Mouse (Mus musculus) limb, embryonic 13.5 days (tissue): ENCODE data around the gene Rps3. TPM values are rescaled to one million over a fixed set of nuclear protein-coding genes. Genes with fewer than 3 reads are reported as not detected.

ENCODE experiments used
- ATAC-seq: fragments of 200-750 bp; cut with Nextera tagmentation; 2 replicates; pipeline ENCODE4 v1.8.0; 2017; ENCODE audit warnings: low read depth, moderate number of reproducible peaks, moderate TSS enrichment; ENCODE audit not compliant: low FRiP score
- H3K27ac ChIP-seq: fragments of 300-500 bp; sonication (generic); 2 replicates; pipeline ENCODE4 v1.5.1; 2015; ENCODE audit warnings: inconsistent platforms, mild to moderate bottlenecking, moderate library complexity
- H3K27me3 ChIP-seq: fragments of 300-500 bp; sonication (generic); 2 replicates; pipeline ENCODE4 v1.6.1; 2015; ENCODE audit warnings: mild to moderate bottlenecking, inconsistent platforms
- H3K36me3 ChIP-seq: fragments of 300-500 bp; sonication (generic); 2 replicates; pipeline ENCODE4 v1.6.1; 2015; ENCODE audit warnings: inconsistent platforms, mild to moderate bottlenecking, moderate library complexity
- H3K4me1 ChIP-seq: fragments of 300-500 bp; sonication (generic); 2 replicates; pipeline ENCODE4 v1.6.1; 2015; ENCODE audit warnings: inconsistent platforms
- H3K4me2 ChIP-seq: fragments of 300-500 bp; sonication (generic); replicated peaks from 2 replicates; pipeline ENCODE4 v1.6.1; 2015; ENCODE audit warnings: inconsistent platforms, mild to moderate bottlenecking, moderate library complexity
- H3K4me3 ChIP-seq: fragments of 300-500 bp; sonication (generic); 2 replicates; pipeline ENCODE4 v1.5.1; 2015; ENCODE audit warnings: moderate library complexity, mild to moderate bottlenecking, inconsistent platforms
- H3K9ac ChIP-seq: fragments of 300-500 bp; sonication (generic); 2 replicates; pipeline ENCODE4 v1.6.1; 2015; ENCODE audit warnings: mild to moderate bottlenecking, inconsistent platforms
- H3K9me3 ChIP-seq: fragments of 300-500 bp; sonication (generic); 2 replicates; pipeline ENCODE4 v1.6.1; 2016; ENCODE audit warnings: inconsistent platforms
- WGBS: fragments of 180-500 bp; shearing (Covaris S2); methylation state at CpG from one replicate; pipeline ENCODE4 v1.1.7; 2015; 5-methylcytosine and 5-hydroxymethylcytosine counted together
- polyA plus RNA-seq: library from polyadenylated mRNA; unstranded; fragments of >200 nt; fragmentation: Nextera tagmentation; extraction: Ambion mirVana; gene quantifications from 2 replicates; pipeline ENCODE4 v1.2.1, GENCODE M21; 2015

The Rps3 gene
- polyA plus RNA-seq, 1 experiment from 2014 or later, result 767 TPM

DNA sequence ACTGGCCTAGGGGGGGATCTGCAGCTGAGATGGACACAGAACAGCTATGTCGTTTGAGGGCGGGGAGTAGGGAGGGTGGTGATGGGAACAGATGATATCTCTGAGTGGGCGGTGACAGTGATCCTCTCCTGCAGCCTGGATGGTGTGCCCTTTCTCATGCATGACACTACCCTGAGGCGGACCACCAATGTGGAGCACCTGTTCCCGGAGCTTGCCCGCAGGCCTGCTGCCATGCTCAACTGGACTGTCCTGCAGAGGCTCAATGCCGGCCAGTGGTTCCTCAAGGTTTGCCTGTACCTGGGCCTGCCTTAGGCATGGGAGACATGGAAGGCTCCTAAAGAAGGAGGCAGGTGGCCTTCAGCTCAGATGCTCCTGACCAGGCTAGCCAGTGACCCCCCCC, 30.7 kb downstream of the Rps3 start:
- no peak overlapping the region for H3K4me3 ChIP-seq
- H3K27ac ChIP-seq, result no peak overlapping the region
- no peaks in the 10 kb centered on the region; the same call in 1 of the 2 replicates for H3K36me3 ChIP-seq
- H3K4me1 ChIP-seq, result no peaks in the 10 kb centered on the region
- no peak for ATAC-seq
- H3K9ac ChIP-seq, result no peak overlapping the region
- no peaks in the 10 kb centered on the region for H3K9me3 ChIP-seq
- H3K27me3 ChIP-seq, result no peaks in the 10 kb centered on the region
- WGBS, result 78% methylated on average over 7 of the region's 7 CpGs
- no peak overlapping the region for H3K4me2 ChIP-seq

DNA sequence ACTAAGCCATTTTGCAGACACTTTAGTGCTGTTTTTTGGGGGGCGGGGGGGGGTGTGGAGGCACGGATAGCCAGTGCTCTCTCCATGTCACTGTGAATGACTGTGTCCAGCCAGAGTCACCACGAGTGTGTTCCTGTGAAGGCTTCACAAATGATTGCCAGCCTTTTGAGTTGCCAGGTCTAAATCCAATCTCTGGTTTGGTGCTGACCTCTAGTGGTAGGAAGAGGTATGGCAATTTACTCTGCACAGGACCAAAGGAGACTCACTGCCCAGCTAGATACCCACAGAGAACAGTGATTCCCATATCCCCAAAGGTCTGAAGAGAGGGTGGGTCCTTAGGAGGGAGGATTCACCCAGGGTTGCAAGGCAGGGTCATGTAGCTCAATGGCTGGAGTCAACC, 32.8 kb downstream of the Rps3 start:
- peak; percentile 30; the same call in 1 of the 2 replicates for ATAC-seq
- no peak overlapping the region for H3K9ac ChIP-seq
- no peak overlapping the region for H3K4me2 ChIP-seq
- H3K4me3 ChIP-seq, result no peak overlapping the region
- WGBS, result 2% methylated on average over 3 of the region's 3 CpGs
- peaks cover 2% of the 10 kb centered on the region; the same call in 1 of the 2 replicates for H3K4me1 ChIP-seq
- H3K27ac ChIP-seq, result no peak overlapping the region
- H3K9me3 ChIP-seq, result no peaks in the 10 kb centered on the region
- H3K27me3 ChIP-seq, result no peaks in the 10 kb centered on the region
- H3K36me3 ChIP-seq, result no peaks in the 10 kb centered on the region

DNA sequence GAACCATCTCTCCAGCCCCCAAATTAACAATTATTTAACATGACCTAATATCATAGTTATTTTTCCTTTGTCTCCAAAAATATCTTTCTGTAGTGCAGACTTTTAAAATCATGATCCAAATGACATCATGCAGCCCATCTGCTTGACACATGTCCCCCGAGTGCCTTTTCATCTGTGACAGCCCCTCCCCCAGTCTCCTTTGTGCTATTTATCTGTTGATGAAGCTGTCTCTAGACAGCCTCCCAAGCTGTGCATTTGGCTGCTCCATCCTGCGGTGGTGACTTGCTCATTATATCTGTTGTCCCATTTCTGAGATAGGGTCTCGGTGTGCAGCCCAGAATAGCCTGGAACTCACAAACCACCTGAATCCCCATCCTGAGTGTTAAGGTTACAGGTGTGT, 33.8 kb downstream of the Rps3 start:
- H3K4me2 ChIP-seq, result no peak overlapping the region
- H3K4me1 ChIP-seq, result peaks cover 5% of the 10 kb centered on the region; the same call in 1 of the 2 replicates
- WGBS, result 62% methylated on average over 3 of the region's 3 CpGs
- H3K36me3 ChIP-seq, result no peaks in the 10 kb centered on the region
- no peak overlapping the region for H3K4me3 ChIP-seq
- ATAC-seq, result no peak
- H3K27me3 ChIP-seq, result no peaks in the 10 kb centered on the region
- H3K27ac ChIP-seq, result no peak overlapping the region
- H3K9me3 ChIP-seq, result no peaks in the 10 kb centered on the region
- H3K9ac ChIP-seq, result no peak overlapping the region

DNA sequence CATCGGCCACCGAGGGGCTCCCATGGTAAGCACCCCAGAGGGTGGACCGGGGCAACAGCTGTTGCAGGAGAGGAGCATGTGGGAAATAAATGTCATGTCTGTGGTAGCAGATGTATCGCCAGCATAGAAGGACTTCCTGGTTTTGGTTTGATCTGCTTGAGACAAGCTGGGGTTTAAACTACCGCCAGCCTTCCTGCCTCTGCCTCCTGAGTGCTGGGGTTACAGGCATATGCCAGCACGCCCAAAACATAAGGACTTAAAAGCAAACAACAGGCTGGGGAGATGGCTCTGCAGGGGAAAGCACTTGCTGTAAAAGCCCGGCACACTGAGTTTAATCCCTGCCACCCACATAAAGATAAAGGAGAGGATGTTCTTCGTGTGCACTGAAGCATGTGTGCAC, 34.5 kb downstream of the Rps3 start:
- H3K9ac ChIP-seq, result no peak overlapping the region
- no peaks in the 10 kb centered on the region for H3K36me3 ChIP-seq
- 69% methylated on average over 8 of the region's 8 CpGs for WGBS
- H3K4me2 ChIP-seq, result no peak overlapping the region
- H3K4me1 ChIP-seq, result peaks cover 5% of the 10 kb centered on the region; the same call in 1 of the 2 replicates
- H3K4me3 ChIP-seq, result no peak overlapping the region
- no peak overlapping the region for H3K27ac ChIP-seq
- H3K9me3 ChIP-seq, result no peaks in the 10 kb centered on the region
- ATAC-seq, result no peak
- no peaks in the 10 kb centered on the region for H3K27me3 ChIP-seq

DNA sequence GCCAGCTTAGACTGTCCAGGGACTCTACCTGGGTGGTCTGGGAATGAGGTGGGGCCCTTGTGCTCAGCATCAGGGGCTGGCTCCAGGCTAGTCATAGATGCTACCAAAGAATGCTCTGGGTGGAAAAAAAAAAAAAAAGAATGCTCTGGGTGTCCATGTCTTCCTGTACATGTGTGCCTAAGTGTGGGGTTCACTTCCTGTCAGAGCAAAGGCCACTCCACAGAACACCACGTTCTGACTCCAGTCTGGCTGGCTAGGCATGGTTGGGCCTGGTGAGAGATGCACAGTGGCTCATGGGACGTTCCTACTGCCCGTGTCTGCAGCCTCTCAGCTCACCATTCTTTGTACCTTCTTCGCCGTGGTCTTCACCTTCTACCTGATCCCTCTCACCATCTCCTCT, 34.9 kb downstream of the Rps3 start:
- H3K4me1 ChIP-seq, result peaks cover 10% of the 10 kb centered on the region; the same call in 1 of the 2 replicates
- no peaks in the 10 kb centered on the region for H3K27me3 ChIP-seq
- no peak overlapping the region for H3K9ac ChIP-seq
- H3K4me2 ChIP-seq, result no peak overlapping the region
- no peak for ATAC-seq
- WGBS, result 78% methylated on average over 5 of the region's 5 CpGs
- no peaks in the 10 kb centered on the region for H3K36me3 ChIP-seq
- H3K27ac ChIP-seq, result no peak overlapping the region
- H3K4me3 ChIP-seq, result no peak overlapping the region
- H3K9me3 ChIP-seq, result no peaks in the 10 kb centered on the region

DNA sequence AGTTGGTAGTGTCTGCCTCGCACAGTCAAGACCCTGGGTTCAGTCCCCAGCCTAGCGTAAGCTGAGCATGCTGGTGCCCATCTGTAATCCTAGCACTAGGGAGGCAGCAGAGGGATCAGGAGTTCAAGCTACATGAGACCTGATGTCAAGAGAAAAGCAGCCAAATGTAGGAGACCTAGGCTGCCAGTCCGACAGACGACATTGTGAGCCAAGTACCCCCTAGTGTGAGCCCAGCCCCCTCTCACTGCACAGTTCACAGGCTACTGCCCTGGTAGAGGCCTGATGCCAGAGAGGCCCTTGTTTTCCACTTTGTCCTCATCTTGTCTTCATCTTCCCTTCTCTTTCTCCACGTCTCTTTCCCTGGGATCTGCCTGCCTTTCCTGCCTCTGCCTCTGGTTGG, 36.2 kb downstream of the Rps3 start:
- WGBS, result 58% methylated on average over 5 of the region's 5 CpGs
- Histone ChIP-seq H3K36me3 (no peaks in the 10 kb centered on the region), H3K4me3 (no peak overlapping the region), H3K27ac (no peak overlapping the region), H3K27me3 (no peaks in the 10 kb centered on the region), H3K9ac (peak overlapping the region; percentile 43; the same call in 1 of the 2 replicates), H3K4me1 (peaks cover 23% of the 10 kb centered on the region), H3K4me2 (no peak overlapping the region), H3K9me3 (no peaks in the 10 kb centered on the region)
- no peak for ATAC-seq

DNA sequence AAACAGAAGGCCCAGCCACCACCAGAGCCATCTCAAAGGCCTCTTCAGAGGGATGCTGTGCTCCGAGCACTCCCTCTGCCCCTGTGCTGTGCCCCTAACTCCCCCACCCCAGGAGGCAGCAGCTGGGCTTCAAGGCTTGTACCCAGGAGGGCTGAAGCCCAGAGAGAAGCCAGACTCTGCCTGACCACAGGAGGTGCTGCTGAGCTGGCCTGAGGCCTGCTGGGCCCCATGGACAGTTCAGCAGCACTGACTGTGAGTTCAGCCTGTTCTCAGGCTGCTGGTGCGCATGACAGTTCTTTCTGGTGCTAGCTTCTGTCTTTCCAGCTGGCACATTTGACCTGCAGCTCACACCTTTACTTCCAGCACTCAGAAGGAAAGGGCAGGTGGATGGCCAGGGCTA, 37.7 kb downstream of the Rps3 start:
- H3K36me3 ChIP-seq, result no peaks in the 10 kb centered on the region
- 72% methylated on average over 2 of the region's 2 CpGs for WGBS
- no peak for ATAC-seq
- H3K4me3 ChIP-seq, result no peak overlapping the region
- H3K4me1 ChIP-seq, result peaks cover 37% of the 10 kb centered on the region
- H3K4me2 ChIP-seq, result no peak overlapping the region
- no peak overlapping the region for H3K9ac ChIP-seq
- no peaks in the 10 kb centered on the region for H3K9me3 ChIP-seq
- no peak overlapping the region for H3K27ac ChIP-seq
- H3K27me3 ChIP-seq, result no peaks in the 10 kb centered on the region

DNA sequence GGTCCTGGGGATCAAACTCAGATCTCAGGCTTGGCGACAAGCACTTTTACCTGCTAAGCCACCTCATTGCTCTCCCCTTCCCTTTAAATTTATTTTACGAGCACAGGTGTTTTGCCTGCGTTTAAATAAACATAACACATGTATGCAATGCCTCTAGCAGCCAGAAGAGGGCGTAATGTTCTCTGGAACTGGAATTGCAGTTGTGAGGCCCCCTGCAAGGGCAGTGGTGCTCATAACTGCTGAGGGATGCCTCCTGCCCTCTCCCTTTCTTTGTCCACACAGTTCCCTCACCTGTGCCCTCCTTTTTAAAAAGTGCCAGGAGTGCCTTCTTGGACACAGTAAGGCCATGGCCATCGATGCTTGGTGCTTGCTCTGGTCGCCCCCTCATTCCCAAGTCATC, 39.5 kb downstream of the Rps3 start:
- no peak overlapping the region for H3K4me2 ChIP-seq
- ATAC-seq, result no peak
- peaks cover 41% of the 10 kb centered on the region for H3K4me1 ChIP-seq
- 50% methylated on average over 6 of the region's 6 CpGs for WGBS
- H3K27me3 ChIP-seq, result no peaks in the 10 kb centered on the region
- no peak overlapping the region for H3K4me3 ChIP-seq
- no peak overlapping the region for H3K27ac ChIP-seq
- no peaks in the 10 kb centered on the region for H3K36me3 ChIP-seq
- H3K9me3 ChIP-seq, result no peaks in the 10 kb centered on the region
- H3K9ac ChIP-seq, result no peak overlapping the region

DNA sequence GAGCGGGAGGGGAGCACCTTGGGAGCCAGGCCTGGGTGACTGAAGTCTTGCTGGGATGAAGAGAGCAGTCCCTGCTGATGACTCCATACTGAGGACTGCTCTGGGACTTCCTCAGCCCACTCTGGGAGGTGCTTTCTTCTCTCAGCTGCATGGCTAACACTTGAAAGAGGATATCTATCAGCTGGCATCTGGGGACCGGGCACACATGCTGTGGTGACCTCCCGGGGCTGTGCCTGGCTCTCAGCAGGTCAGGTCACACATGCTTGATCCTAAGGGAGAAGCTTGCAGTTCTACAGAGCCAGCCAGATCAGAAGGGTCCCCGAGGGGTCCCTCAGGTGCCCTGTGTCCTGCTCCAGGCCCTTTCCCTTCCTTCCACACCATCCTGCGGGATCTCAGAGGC, 40.4 kb downstream of the Rps3 start:
- 58% methylated on average over 5 of the region's 5 CpGs for WGBS
- H3K9ac ChIP-seq, result peak overlapping the region; percentile 48
- H3K36me3 ChIP-seq, result peaks cover 3% of the 10 kb centered on the region; the same call in 1 of the 2 replicates
- no peak overlapping the region for H3K4me3 ChIP-seq
- no peak overlapping the region for H3K4me2 ChIP-seq
- no peak for ATAC-seq
- peaks cover 41% of the 10 kb centered on the region for H3K4me1 ChIP-seq
- no peaks in the 10 kb centered on the region for H3K27me3 ChIP-seq
- H3K27ac ChIP-seq, result no peak overlapping the region; the same call in 1 of the 2 replicates
- H3K9me3 ChIP-seq, result no peaks in the 10 kb centered on the region

DNA sequence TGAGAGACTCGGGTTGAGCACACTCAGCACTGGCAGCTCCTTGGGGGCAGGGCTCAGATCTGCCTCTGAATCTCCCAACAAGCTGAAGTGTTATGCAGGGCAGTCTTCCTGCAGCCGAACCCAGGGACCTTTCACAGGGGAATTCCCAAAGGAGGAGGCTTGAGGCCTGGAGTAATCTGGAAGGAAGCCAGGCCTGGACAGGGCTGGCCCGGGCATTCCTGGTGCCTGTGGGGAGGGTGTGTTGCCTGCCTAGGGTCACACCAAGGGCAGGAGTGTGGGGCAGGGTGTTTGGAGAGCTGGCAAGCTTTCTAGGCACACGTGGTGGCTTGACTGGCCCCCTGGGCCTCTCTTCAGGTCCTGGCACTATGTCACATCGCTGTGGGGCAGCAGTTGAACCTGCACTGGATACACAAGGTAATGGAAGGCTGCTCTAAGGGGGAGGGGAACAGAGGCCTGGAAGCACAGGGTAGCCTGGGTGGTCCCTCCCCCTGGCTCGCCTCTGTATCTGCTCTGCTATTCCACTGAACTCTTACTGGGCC, 41.9 kb downstream of the Rps3 start:
- Histone ChIP-seq H3K27ac (peak overlapping the region; percentile 63; the same call in 1 of the 2 replicates), H3K9ac (peak overlapping the region; percentile 53; the same call in 1 of the 2 replicates), H3K27me3 (no peaks in the 10 kb centered on the region), H3K36me3 (peaks cover 5% of the 10 kb centered on the region; the same call in 1 of the 2 replicates), H3K4me2 (0 out of 2 replicates have a peak overlapping the region, but pooled peaks have one; percentile 3), H3K4me1 (peaks cover 41% of the 10 kb centered on the region), H3K9me3 (no peaks in the 10 kb centered on the region), H3K4me3 (no peak overlapping the region)
- WGBS, result 14% methylated on average over 6 of the region's 6 CpGs
- ATAC-seq, result peak; percentile 80

DNA sequence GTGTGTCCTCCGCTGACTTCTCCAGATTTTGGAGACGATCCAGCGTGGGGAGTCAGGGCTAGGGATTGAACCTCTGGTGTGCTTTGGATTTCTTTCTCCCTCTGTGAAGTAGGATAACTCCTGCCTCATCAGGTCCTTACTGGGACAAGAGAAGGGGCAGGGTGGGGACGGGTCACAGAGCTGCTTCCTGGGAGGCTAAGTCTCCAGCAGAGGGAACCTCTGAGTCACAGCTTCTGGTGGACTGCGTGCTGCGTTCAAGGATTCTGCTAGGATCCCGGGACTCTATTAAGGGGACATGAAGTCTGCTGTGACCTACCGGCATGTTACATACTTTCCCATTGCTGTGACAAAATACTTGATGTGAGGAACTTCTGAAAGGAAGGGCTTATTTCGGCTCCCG, 44.7 kb downstream of the Rps3 start:
- 73% methylated on average over 10 of the region's 10 CpGs for WGBS
- no peak overlapping the region for H3K9ac ChIP-seq
- H3K27ac ChIP-seq, result no peak overlapping the region
- H3K36me3 ChIP-seq, result peaks cover 5% of the 10 kb centered on the region; the same call in 1 of the 2 replicates
- no peaks in the 10 kb centered on the region for H3K27me3 ChIP-seq
- H3K4me3 ChIP-seq, result no peak overlapping the region
- no peak for ATAC-seq
- H3K4me2 ChIP-seq, result no peak overlapping the region
- H3K9me3 ChIP-seq, result no peaks in the 10 kb centered on the region
- peaks cover 47% of the 10 kb centered on the region for H3K4me1 ChIP-seq

DNA sequence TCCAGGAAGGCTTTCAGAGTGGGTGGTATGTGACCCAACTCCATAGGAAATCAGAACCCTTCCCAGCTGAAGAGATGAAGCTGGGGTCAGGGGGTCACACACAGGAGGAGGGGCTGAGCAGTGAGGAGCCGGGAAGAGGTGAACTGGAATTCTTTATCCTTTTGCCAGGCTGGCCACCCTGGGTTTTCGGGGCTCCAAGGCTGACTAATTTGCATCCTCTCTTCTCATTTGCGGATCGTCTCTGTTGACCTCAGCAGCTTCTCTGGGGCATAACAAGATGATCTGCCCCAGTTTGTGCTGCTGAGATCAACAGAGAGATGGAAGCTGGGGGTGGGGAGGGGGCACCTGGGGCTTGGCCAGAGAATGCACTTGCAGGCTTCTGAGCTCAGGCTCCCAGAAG, 47.0 kb downstream of the Rps3 start:
- Histone ChIP-seq H3K4me2 (no peak overlapping the region), H3K9me3 (no peaks in the 10 kb centered on the region), H3K4me3 (no peak overlapping the region), H3K36me3 (peaks cover 7% of the 10 kb centered on the region; the same call in 1 of the 2 replicates), H3K27me3 (no peaks in the 10 kb centered on the region), H3K27ac (no peak overlapping the region), H3K4me1 (peaks cover 37% of the 10 kb centered on the region), H3K9ac (no peak overlapping the region)
- 9% methylated on average over 4 of the region's 4 CpGs for WGBS
- ATAC-seq, result no peak

DNA sequence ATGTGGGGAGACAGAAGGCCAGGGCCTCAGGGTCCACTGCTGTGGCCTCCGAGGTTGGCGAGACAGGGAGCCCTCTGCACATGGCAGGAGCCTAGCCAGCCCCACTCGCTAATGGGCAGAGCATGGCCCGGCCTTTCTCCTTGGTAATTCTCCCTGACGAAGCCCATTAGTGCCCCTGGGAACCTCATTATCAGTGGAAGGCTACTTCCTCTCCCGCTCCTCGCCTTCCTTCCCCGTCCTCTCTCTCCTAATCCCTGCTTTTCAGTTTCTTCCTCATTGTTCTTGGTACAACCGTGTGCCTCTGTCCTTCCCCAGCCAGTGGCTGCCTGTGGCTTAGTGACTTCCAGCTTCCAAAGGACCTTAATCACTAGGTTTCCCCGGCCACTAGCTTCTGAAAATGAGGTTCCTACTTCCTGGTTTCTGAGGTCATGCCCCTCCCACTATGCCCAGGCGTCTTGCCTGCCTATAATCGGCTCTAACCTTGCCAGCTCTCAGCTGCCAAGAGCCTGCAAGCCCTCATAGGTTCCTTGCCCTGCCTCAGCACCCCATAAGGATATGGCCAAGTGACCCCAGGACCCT, 48.8 kb downstream of the Rps3 start:
- Histone ChIP-seq H3K4me3 (no peak overlapping the region), H3K4me1 (peaks cover 28% of the 10 kb centered on the region), H3K4me2 (no peak overlapping the region), H3K36me3 (peaks cover 7% of the 10 kb centered on the region; the same call in 1 of the 2 replicates), H3K9ac (no peak overlapping the region), H3K27me3 (no peaks in the 10 kb centered on the region), H3K9me3 (no peaks in the 10 kb centered on the region), H3K27ac (no peak overlapping the region)
- no peak for ATAC-seq
- WGBS, result 43% methylated on average over 12 of the region's 12 CpGs
